Mouse (Mus musculus) embryonic facial prominence, embryonic 10.5 days (tissue): Measurements from ENCODE around the gene Gtf2a1. TPM values are rescaled to one million over a fixed set of nuclear protein-coding genes. Genes with fewer than 3 reads are reported as not detected.
"Not testable (repeated sequence)": the region's sequence is repeated elsewhere in the genome, so short reads cannot be mapped to it uniquely, and the experiment has no call there.

Source experiments
- DNase-seq: peaks from one replicate; pipeline ENCODE4 v3.0.0-alpha.2; 2017; ENCODE audit warnings: low spot score
- H3K27ac ChIP-seq: fragments of 300-500 bp; sonication (generic); replicated peaks from 2 replicates; pipeline ENCODE4 v1.5.1; 2016; ENCODE audit warnings: mild to moderate bottlenecking
- H3K27me3 ChIP-seq: fragments of 300-500 bp; sonication (generic); replicated peaks from 2 replicates; pipeline ENCODE4 v1.6.1; 2016; ENCODE audit warnings: low read depth, mild to moderate bottlenecking; ENCODE audit not compliant: poor library complexity, severe bottlenecking
- H3K36me3 ChIP-seq: fragments of 300-500 bp; sonication (generic); replicated peaks from 2 replicates; pipeline ENCODE4 v1.6.1; 2016; ENCODE audit warnings: mild to moderate bottlenecking, moderate library complexity
- H3K4me1 ChIP-seq: fragments of 300-500 bp; sonication (generic); 2 replicates; pipeline ENCODE4 v1.6.1; 2016
- H3K4me3 ChIP-seq: fragments of 300-500 bp; sonication (generic); 2 replicates; pipeline ENCODE4 v1.5.1; 2016; ENCODE audit warnings: mild to moderate bottlenecking, moderate library complexity
- H3K9me3 ChIP-seq: fragments of 300-500 bp; sonication (generic); 2 replicates; pipeline ENCODE4 v1.6.1; 2016; ENCODE audit warnings: mild to moderate bottlenecking
- WGBS: fragments of 180-500 bp; shearing (Covaris S2); methylation state at CpG from one replicate; pipeline ENCODE4 v1.1.7; 2016; 5-methylcytosine and 5-hydroxymethylcytosine counted together
- polyA plus RNA-seq: library from polyadenylated mRNA; unstranded; fragments of >200 nt; fragmentation: Nextera tagmentation; extraction: Ambion mirVana; gene quantifications from 2 replicates; pipeline ENCODE4 v1.2.1, GENCODE M21; 2016

Gene Gtf2a1
- polyA plus RNA-seq, 1 experiment from 2014 or later = 67.7 TPM

DNA sequence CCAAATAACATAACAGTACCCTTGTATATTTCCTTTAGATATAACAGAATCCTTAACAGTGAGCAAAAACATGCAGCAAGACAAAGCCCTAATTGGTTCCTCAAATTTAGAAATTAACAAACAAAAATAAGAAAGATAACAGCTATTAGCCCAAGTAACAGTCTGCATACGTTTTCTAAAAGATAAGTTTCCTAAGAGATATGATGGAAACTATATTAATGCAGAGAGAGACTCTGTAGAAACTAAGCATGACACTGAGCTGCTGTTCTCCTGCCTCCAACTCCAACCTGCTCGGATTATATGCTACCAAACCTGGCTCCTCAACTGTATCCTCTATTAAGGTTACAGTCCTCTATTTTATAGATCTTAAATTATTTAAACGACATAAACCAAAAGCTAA, 21.0 kb downstream of the Gtf2a1 start:
- WGBS = 91% methylated on average over 3 of the region's 3 CpGs
- Histone ChIP-seq H3K36me3 (peaks cover 99% of the 10 kb centered on the region), H3K4me3 (no peak overlapping the region), H3K9me3 (no peaks in the 10 kb centered on the region), H3K27ac (no peak overlapping the region), H3K4me1 (no peaks in the 10 kb centered on the region), H3K27me3 (no peaks in the 10 kb centered on the region)
- DNase-seq = no peak

DNA sequence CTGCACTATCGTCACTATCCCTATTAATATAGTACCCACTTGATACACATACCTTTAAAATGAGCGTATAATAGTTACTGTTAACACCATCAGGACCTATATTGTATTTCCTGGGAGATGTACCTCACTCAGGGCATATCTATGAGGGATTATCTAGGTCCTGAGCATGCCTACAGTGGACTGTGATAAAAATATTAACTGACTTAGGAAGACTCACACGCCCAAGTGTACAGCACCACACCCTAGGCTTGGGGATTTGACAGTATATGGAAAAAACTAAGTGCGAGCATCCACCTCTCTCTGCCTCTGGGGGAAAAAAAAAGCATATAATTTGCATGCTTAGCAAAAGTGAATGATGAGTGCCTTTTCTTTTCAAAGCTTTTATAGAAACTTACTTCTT, 23.1 kb downstream of the Gtf2a1 start:
- WGBS = 97% methylated on average over 4 of the region's 4 CpGs
- Histone ChIP-seq H3K4me3 (no peak overlapping the region), H3K9me3 (no peaks in the 10 kb centered on the region), H3K27ac (no peak overlapping the region), H3K4me1 (no peaks in the 10 kb centered on the region), H3K36me3 (peaks cover 99% of the 10 kb centered on the region), H3K27me3 (no peaks in the 10 kb centered on the region)
- DNase-seq = no peak

DNA sequence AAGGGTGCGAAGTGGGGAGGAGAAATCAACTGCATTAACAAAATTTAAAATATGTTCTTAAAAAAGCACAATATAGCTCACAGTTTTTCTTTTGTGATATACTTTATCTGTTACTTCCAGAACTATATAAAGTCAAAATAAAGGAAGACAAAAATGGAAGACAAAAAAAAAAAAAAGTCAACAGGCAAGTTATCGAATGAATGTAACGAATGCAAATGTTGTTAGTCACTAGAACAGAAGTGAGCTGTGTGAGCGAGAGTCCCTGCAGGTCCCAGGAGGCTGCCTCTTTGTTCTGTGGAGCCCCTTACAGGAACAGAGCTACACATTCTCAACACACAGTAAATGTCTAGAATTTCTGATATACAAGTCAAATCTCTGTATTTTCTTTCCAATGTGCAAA, 32.1 kb downstream of the Gtf2a1 start:
- not testable (repeated sequence) for H3K27ac ChIP-seq, H3K4me3 ChIP-seq, H3K27me3 ChIP-seq, H3K4me1 ChIP-seq, DNase-seq, H3K9me3 ChIP-seq
- WGBS = 89% methylated on average over 4 of the region's 4 CpGs
- peaks cover 69% of the 10 kb centered on the region for H3K36me3 ChIP-seq

DNA sequence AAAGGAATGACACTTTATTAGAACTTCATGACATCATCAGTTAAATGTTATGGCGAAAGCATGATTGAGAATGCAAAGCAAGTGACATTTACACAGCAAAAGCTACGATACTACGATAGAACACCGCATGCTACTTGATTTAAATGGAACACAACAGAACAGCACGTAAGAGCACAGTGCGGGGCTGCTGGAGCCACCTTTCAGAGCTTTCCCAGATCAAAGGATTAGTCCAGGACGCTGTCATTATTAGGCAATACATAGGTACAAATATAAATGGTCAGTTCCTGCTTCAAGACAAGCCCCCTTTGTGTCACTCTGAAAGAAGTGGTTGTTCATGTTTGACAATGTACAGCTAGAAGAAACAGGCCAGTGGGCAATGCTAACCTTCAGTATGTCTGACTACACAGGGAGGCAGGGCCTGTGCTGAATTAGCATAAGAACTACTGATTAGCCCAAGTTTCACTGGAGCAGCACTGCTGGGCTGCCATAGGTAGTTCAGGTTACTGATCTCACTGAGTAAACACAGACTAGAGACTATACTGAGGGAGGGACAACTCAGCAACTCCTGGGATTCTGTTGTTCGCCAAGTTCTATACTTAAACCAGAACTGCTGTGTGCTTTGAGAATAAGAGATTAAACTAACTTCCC, 32.8 kb downstream of the Gtf2a1 start:
- not testable (repeated sequence) for H3K27ac ChIP-seq, H3K4me3 ChIP-seq, H3K4me1 ChIP-seq, H3K9me3 ChIP-seq, DNase-seq, H3K27me3 ChIP-seq
- H3K36me3 ChIP-seq = peaks cover 64% of the 10 kb centered on the region
- 87% methylated on average over 8 of the region's 8 CpGs for WGBS

DNA sequence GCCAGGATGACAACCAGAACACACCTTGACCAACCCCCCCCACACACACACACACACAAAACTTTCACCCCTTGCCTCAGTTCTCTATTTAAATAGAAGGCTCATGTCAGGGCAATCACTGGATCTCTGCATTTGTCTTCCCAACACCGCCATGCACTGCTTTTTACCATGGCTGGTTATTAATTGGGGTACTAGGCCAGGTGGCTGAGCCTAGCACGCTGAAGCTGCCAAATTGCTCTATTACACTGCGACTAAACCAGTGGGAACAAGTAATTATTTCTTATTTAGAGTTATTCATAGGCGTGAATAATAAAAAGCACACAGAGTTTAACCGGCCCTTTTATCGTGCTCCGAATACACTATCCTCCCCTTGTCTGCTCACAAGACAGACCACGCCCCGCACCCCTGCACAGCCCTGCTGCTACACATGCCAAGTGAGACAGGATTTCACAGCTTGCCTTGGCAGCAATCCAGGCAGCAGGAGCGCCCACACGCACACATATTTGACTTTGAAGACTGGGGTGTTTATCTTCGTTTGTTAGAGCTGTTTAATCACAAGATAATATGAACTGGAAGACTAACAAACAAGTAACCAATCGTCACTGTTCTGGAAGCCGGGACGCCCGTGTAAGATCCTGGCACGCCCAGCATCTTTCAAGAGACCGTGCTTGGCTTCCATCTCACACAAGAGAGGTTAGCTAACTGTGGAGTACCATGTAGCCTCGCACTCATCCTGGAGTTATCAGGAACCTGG, 38.3 kb downstream of the Gtf2a1 start:
- Histone ChIP-seq H3K36me3 (peaks cover 28% of the 10 kb centered on the region), H3K9me3 (no peaks in the 10 kb centered on the region), H3K4me1 (no peaks in the 10 kb centered on the region), H3K4me3 (no peak overlapping the region), H3K27ac (no peak overlapping the region), H3K27me3 (no peaks in the 10 kb centered on the region)
- DNase-seq = no peak
- 90% methylated on average over 19 of the region's 19 CpGs for WGBS

DNA sequence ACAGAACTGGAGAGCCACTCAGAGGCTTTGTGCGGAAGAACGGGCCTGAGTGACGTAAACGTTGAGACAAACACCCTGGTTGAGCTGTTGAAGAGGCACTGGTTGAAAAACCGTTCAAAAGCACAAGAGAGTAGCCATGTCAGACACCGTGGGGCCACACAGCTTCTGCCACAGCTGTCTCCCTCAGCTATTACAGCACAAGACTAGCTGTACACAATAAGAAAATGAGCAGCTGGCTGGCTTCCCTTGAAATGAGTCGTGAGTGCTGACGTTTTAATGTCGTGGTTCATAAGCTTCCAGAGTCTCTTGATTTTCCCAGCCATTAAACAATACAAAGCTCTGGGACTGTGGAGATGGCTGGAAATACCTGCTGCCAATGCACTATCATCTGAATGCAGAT, 40.8 kb downstream of the Gtf2a1 start:
- H3K4me1 ChIP-seq = no peaks in the 10 kb centered on the region
- H3K27ac ChIP-seq = no peak overlapping the region
- no peaks in the 10 kb centered on the region for H3K27me3 ChIP-seq
- 89% methylated on average over 9 of the region's 9 CpGs for WGBS
- H3K9me3 ChIP-seq = no peaks in the 10 kb centered on the region
- DNase-seq = no peak
- H3K4me3 ChIP-seq = no peak overlapping the region
- H3K36me3 ChIP-seq = peaks cover 13% of the 10 kb centered on the region

DNA sequence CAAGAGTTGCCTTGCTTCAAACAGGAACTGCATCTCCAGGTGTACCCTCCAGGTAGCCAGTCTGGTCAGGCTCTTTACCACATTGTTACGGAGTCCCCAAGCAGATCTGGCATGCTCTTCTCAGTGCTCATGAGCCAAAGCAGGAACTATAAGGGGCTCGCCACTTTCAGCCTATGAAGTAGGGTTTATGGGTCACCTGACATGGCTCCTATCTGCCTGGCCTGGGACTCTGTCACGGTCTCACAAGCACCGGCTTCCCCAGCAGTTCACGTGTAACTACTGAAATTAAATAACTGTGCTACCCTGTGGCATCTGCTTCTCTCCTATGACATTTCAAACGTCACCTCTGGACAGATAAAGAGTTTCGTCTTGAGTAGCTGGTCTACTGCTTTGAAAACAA, 50.1 kb downstream of the Gtf2a1 start:
- H3K4me1 ChIP-seq = no peaks in the 10 kb centered on the region
- 93% methylated on average over 7 of the region's 7 CpGs for WGBS

DNA sequence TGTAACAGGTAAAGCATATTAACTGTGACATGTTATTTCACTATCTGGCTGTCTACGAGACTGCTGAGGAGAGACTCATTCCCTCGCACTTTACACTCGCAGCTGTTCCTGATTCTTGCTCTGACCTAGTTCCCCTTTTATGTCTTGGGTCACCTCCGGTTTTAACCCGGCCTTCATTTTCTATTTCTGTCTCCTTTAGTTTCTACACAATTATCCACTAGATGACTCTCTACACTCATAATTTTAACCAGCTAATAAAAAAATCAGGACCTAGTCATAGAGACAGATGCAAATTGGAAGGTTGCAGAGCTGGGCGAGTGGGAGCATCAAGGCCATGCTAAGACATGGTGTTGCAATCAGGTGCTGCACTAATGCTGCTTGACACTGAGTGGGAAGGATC, 55.8 kb downstream of the Gtf2a1 start:
- DNase-seq = no peak
- no peaks in the 10 kb centered on the region for H3K4me1 ChIP-seq
- H3K27me3 ChIP-seq = no peaks in the 10 kb centered on the region
- 81% methylated on average over 6 of the region's 6 CpGs for WGBS
- no peak overlapping the region for H3K4me3 ChIP-seq
- H3K9me3 ChIP-seq = no peaks in the 10 kb centered on the region
- H3K27ac ChIP-seq = no peak overlapping the region
- H3K36me3 ChIP-seq = no peaks in the 10 kb centered on the region

More for the DNA sequence above, 50.1 kb downstream of the Gtf2a1 start:
- Histone ChIP-seq H3K36me3 (no peaks in the 10 kb centered on the region), H3K4me3 (no peak overlapping the region), H3K27me3 (no peaks in the 10 kb centered on the region), H3K27ac (no peak overlapping the region), H3K9me3 (peaks cover 2% of the 10 kb centered on the region; the same call in 1 of the 2 replicates)
- no peak for DNase-seq

DNA sequence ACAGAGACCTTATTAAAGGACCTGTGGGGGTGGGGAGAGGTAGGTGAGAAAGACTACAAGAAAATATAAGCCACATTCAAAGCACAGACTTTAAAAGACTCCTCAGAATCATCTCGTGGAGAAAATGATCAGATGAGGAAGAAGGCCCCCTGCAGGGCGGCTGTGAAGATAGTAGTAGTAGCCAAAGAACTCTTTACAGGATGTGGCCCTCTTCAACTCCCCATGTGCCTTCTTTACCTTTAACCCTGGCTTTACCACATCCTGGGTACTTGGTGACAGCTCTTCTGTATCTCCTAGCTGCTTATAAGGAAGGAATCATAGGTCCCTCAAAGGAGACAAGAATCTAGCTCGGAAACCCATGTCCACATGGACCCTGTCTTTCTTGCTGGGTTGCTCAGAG, 66.7 kb downstream of the Gtf2a1 start:
- Histone ChIP-seq H3K4me3 (no peak overlapping the region), H3K36me3 (no peaks in the 10 kb centered on the region), H3K4me1 (no peaks in the 10 kb centered on the region), H3K27me3 (no peaks in the 10 kb centered on the region), H3K9me3 (0 out of 2 replicates have a peak, but pooled peaks cover 3% of the 10 kb centered on the region), H3K27ac (no peak overlapping the region)
- DNase-seq = no peak
- 71% methylated on average over 3 of the region's 3 CpGs for WGBS

DNA sequence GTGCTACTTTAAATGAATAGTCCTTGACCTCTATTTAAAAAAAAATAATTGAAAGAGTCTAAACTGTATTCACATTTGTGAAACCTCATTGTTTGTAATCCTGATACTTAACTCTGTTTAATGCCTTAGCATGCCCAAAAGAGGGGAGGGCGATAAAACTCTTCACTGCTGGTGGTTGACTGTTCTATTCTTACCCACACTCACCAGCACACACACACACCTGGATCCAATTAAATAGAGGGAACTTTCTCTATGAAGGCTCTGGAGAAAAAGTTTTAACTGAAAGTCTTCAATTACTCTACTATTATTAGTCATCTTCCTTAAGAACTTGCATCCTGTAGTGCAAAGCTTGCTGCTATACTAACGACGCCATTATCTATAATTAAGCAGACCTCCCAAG, 72.5 kb downstream of the Gtf2a1 start:
- Histone ChIP-seq H3K9me3 (0 out of 2 replicates have a peak, but pooled peaks cover 3% of the 10 kb centered on the region), H3K27me3 (no peaks in the 10 kb centered on the region), H3K4me3 (no peak overlapping the region), H3K27ac (no peak overlapping the region), H3K36me3 (no peaks in the 10 kb centered on the region), H3K4me1 (peaks cover 19% of the 10 kb centered on the region)
- DNase-seq = no peak
- 39% methylated on average over 3 of the region's 3 CpGs for WGBS

DNA sequence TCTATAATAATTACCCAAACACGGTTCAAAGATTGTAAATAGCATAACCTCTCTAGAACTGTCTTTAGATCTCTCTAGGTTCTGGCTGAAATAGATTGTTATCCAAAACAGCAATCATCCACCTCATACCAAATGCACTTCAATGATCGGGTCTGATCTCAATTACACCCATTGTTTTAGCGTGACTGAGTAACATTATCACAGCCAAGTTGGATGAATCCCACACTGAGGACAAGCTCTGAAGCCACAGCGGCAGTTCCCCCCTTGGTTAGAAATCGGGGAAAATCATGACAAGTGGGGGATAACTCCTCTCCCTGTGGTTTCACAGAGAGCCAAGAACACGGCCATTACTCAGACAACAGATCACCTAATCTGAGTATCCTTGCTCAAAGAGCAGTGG, 76.3 kb downstream of the Gtf2a1 start:
- H3K27me3 ChIP-seq = no peaks in the 10 kb centered on the region
- no peaks in the 10 kb centered on the region for H3K36me3 ChIP-seq
- H3K9me3 ChIP-seq = no peaks in the 10 kb centered on the region
- no peak overlapping the region for H3K4me3 ChIP-seq
- no peak for DNase-seq
- 78% methylated on average over 6 of the region's 6 CpGs for WGBS
- H3K27ac ChIP-seq = no peak overlapping the region
- peaks cover 28% of the 10 kb centered on the region for H3K4me1 ChIP-seq

DNA sequence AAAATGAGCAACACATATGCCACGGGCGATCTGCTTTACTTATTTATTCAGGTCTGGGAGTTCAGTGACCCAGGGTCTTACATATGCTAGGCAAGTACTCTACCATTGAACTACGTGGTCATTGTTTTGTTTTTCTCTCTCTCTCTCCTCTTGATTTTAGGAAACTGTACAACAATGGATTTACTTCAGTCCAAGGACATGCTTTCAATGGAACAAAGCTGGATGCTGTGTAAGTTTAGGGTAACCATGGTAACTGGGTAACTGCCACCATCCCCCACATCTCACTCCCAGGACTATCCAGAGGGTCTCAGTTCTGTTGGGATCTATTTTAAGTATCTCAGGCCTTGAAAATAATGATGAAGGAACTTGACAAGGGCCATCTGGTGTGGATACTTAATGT, 78.5 kb downstream of the Gtf2a1 start:
- no peaks in the 10 kb centered on the region for H3K27me3 ChIP-seq
- H3K4me3 ChIP-seq = no peak overlapping the region
- 61% methylated on average over 3 of the region's 3 CpGs for WGBS
- no peaks in the 10 kb centered on the region for H3K36me3 ChIP-seq
- peaks cover 18% of the 10 kb centered on the region for H3K4me1 ChIP-seq
- no peaks in the 10 kb centered on the region for H3K9me3 ChIP-seq
- H3K27ac ChIP-seq = no peak overlapping the region
- no peak for DNase-seq
